Comparison of ENCODE assay signal across 21 mouse cellular contexts in genomic region chr5:114518012-114518411, GRCm38 (mm10).
"Had no signal": no experiment of that assay in that cellular context is flagged by ENCODE, and none has a peak within 500 bp of the region (broad histone marks: within the 10 kb centered on the region; RNA-seq: fewer than 3 reads in every experiment).

No protein-coding gene starts in this region.

- H3K27me3 ChIP-seq: neural tube, embryonic 15.5 days had no signal

- ATAC-seq: lung, postnatal 0 days; midbrain, embryonic 13.5 days; midbrain, embryonic 15.5 days had no signal

- H3K27ac ChIP-seq: lung, embryonic 15.5 days; macrophage; midbrain, embryonic 13.5 days; midbrain, embryonic 15.5 days; neural tube, embryonic 13.5 days; neural tube, embryonic 15.5 days had no signal

- H3K9me3 ChIP-seq: lung, embryonic 15.5 days; midbrain, embryonic 13.5 days; midbrain, embryonic 15.5 days; neural tube, embryonic 13.5 days; neural tube, embryonic 15.5 days had no signal

- H3K9ac ChIP-seq: lung, embryonic 15.5 days; midbrain, embryonic 13.5 days; midbrain, embryonic 15.5 days; neural tube, embryonic 13.5 days; neural tube, embryonic 15.5 days had no signal

- H3K4me2 ChIP-seq: lung, embryonic 15.5 days; midbrain, embryonic 11.5 days; midbrain, embryonic 13.5 days; midbrain, embryonic 15.5 days; neural tube, embryonic 13.5 days; neural tube, embryonic 15.5 days had no signal

- H3K36me3 ChIP-seq: lung, embryonic 15.5 days; midbrain, embryonic 13.5 days; midbrain, embryonic 15.5 days; neural tube, embryonic 13.5 days; neural tube, embryonic 15.5 days had no signal

- H3K4me3 ChIP-seq: lung, embryonic 15.5 days; megakaryocyte, embryonic 14.5 days; midbrain, embryonic 13.5 days; midbrain, embryonic 15.5 days; myocyte; neural tube, embryonic 13.5 days; neural tube, embryonic 15.5 days had no signal

- DNase-seq: lung, adult 2 months; lung, postnatal 14 days; lung, postnatal 36 days; retina, postnatal 1 day; right cerebral cortex, adult 18-20 months; right cerebral cortex, postnatal 25 days; right cerebral cortex, postnatal 4 days; spleen, adult 18-20 months; thymus, adult 18-20 months; thymus, postnatal 14 days; thymus, postnatal 36 days had no signal
